Mouse (Mus musculus) lung, postnatal 36 days (tissue): ENCODE measurements around the gene Ston2.
"Not testable (repeated sequence)": the region's sequence is repeated elsewhere in the genome, so short reads cannot be mapped to it uniquely, and the experiment has no call there.

Experiments used
- DNase-seq: peaks from one replicate; pipeline ENCODE4 v3.0.0; 2022; ENCODE audit warnings: mixed read lengths

Gene Ston2

DNA sequence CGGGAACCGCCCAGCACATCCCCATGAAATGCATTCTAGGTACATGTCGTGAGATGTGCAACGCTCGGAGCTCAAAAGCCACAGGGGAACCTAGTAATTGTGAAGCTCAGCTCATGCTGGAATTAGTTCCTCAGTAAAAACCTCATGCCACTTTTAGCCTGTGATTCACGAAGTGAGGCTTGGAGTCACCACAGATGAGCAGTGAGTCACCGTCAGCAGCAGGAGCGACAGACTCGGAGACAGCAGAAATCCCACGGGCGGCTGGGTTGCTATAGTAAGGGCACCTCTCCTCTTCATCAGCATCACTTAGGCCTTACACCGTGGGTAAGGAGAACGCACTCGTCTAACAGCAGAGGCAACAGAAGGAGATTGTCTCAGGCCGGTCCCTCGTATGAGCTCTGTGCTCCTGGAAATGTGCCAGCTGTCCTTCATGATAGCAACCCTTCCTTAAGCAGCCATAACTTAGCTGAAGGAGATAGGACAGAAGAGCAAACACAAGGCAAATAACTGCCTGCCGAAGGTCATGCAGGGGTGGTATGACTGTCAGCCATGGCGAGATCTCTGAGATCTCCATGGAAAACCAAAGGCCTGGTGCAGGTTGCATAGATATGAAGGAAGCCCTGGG lies 39.8 kb downstream of the Ston2 start:
- peak; percentile 30 for DNase-seq

DNA sequence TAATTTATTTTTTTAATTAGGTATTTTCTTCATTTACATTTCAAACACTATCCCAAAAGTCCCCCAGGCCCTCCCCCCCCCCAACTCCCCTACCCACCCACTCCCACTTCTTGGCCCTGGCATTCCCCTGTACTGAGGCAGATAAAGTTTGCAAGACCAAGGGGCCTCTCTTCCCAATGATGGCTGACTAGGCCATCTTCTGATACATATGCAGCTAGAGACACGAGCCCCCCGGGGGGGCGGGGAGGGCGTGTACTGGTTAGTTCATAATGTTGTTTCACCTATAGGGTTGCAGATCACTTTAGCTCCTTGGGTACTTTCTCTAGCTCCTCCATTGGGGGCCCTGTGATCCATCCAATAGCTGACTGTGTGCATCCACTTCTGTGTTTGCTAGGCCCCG lies 41.3 kb downstream of the Ston2 start:
- not testable (repeated sequence) for DNase-seq

DNA sequence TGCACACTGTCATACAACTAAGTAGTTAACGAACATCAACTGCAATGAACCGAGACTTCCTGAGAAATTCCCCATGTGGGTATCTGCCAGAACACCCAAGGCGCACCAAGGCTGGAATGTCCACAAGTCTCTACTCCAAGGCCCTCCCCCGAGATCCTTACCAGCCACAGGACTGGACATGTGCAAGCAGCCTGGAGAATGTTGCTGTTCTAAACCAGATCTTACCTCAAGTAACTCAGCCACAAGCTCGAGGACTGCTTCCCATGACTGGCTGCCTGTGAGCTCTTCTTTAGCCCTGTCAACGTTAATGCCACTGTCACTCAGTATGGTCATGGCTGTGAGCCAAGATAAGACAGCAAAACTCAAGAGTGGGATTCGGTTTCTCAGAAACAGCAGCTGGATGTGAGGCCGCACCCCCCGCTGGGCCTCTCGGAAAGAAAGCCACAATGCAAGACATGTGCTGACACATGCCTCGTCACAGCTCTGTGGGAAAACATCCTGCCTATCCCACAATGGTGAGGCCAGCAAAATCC lies 42.4 kb downstream of the Ston2 start:
- peak; percentile 18 for DNase-seq

DNA sequence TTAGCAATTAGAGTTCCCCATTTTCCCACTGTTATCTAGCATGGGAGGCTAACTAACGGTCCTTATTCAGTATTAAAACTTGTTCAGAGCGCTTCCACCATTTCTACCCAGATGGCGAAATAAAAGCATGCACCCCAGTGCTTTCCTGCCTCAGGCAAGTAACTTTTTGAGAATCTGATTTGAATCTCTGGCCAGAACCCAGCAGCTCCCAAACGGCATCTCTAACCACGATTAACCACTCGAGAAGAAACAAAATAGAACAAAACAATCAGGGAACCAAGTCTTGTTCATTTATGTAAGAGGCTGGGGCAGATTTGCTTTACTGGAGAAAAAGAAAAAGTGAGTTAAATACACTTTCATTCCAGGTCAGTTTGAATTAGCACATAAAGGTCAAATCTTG lies 44.1 kb downstream of the Ston2 start:
- no peak for DNase-seq

DNA sequence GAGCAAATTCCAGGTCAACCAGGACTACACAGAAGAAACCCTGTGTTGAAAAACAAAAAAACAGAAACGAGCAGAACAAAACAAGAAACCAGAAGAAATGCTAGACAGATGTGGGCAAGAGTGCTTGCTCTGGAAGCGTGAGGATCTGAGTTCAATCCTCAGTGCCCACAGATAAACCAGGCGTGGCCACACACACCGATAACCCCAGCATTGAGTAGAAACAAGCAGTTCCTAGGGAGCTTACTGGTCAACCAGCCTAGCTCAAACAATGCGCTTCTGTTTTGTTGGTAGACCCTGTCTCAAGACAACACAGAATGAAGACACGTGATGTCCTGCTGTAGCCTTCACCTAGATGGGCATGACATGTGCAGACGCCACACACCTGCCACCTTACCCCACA lies 45.3 kb downstream of the Ston2 start:
- no peak for DNase-seq

DNA sequence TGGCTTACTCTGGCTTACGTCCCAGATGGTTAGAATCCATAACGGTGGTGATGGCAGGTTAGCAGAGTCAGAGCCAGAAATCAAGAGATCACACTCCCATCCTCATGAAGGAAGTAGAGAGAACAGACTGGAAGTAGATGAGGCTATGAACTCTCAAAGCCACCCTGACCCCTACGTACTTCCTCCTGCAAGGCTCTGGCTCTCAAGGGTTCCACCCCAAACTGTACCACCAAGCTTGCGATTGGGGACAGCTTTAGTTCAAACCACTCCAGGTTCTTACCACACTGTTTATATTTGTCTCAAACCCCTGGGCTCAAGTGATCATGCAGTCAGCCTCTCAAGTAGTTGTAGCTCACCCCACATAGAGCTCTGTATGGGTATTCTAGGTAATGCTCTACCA lies 49.8 kb downstream of the Ston2 start:
- DNase-seq = no peak

DNA sequence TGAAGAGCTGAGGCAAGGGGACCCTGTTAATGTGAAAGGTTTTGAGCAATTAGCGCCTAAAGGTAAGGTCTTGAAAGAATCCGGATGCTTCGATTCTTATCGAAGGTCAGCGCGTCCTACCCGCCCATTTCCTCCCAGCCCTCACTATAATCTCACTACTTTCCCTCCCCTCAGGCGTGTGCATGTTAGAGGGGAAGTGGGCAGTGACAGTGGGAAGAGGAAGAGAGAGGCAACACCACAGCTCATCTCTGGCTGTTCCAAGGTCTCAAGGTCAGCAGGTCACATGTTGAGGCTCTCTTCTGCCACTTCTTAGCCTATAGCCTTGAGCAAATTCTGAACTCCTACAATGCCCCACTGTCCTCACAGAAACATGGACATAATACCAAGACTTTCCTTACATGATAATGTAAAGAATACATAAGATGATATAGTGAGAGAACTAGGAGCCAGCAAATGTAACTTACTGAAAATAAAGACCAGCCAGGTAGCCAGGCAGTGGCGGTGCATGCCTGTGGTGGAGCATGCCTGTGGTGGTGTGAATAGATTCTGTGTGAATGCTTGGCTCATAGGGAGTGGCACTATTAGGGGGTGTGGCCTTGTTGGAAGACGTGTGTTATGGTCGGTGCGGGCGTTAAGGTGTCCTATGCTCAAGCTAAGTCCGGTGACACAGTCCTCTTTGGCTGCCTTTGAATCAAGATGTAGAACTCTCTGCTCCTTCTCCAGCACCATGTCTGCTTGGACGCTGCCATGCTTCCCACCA lies 51.8 kb downstream of the Ston2 start:
- peak; percentile 16 for DNase-seq

DNA sequence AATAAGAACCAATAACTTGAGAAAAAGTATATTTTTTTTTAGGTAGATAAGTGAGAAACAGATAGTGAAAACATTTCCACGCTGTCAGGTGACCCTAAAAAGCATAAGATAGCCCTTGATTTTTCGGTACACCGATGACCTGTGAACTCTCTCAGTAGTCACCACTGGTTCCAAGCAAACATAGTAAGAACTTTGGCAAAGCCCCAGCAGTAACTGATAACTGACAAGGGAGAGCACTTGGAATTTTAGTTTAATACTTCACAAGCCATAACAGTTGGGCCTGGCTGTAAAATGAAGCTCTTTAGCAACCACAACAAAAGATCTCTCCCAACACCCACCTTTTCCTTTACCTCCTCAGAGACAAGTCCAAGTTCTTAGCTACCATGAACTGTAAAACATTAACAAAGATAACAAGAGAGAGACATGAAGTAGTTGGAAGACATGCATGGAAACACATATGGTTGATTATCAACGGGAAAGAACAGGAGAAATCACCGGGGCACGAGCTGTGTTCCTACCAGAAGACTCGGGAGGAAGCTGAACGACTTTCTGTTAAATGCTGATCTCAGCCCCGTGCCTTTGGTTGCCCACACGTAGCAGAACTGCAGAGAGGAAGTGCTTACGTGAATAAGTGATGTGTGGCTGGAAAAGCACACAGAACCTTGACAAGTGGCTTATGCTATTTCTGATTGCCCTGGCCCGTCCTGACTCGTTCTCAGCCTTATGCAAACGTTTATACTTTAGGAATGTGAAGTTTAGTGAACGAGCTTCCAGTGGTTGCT lies 53.8 kb downstream of the Ston2 start:
- DNase-seq = peak; percentile 54

DNA sequence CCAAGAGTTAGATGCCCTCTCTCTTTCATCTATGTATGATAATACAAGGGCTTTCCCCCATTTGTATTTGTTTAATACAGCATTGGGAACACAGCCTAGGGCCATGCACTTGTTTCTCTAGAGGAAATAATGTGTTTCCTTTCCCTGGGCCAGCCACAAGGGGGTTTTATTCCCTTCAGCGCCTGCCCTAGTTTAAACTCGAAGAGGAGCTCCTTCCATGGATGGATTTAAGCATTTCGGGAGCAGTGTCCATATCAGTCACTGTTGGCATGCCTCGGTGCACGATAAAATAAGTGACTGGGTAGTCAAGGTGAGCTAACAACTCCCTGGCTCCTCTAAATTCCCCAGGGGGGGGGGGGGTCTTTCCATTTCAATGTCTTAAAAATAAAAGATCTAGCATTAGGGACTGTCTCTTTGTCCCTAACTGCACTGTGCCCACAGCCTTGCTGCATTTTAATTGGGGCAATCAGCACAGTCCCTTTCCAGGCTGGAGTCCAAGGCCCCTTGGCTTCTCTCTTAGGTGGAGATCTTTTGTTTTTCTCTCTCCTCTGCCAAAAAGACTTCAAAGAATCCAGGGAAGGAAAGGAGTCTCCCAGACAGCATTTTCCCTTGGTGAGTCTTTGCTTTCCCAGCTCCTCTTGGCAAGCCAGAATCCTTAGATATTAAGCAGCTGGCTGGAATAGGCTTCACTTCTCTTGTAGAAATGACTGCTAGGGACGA lies 55.3 kb downstream of the Ston2 start:
- DNase-seq = no peak

DNA sequence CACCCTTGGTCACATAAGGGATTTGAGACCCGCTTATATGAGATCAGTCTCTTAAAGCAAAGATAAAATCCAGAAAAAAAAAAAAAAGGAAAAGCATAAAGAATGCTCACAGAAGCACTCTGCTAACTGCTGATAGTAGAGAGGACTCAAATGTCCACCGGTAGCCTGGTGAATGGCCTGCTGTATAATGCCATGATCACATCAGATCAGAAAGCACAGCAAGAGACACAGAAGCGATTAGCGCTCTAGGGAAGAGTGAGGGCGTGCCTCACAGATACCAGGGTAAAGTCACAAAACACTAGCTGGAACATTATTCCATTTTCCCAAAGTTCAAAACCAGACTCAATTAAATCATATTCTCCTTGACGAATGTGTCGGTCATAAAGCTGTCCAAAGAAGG lies 62.0 kb downstream of the Ston2 start:
- DNase-seq = no peak

DNA sequence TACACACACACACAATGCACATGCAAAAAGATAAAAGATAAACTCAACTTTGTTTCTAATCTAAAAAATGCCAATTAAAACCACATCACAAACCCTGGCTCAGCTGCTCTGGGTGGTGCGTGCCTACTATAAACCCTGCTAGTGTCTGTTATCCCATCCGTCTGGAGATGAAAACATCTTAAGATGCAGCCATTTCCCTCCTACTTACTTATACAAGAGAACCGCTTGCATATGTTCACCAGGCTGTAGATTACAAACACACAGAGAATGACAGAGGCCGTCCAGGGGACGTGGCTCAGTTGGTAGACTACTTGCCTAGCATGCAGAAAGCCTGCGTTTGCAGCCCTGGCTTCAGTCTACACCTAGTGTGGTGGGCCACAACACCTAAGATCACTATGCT lies 64.3 kb downstream of the Ston2 start:
- DNase-seq = no peak

DNA sequence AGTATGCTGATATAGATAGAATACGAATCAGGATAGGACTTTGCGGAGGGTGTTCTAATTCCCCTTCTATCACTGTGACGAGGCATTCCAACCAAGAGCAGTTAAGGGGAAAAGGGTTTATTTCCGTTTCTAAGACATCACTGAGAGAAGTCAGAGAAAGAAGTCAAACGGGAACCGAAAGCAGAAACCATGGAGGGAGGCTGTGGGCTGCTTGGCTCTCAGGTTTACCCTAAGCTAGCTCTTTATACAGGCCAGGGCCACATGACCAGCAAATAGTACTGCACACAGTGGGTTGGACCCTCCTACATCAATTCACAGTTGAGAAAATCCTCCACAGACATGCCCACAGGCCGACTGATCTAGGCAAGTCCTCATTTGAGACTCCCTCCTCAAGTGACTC lies 69.1 kb downstream of the Ston2 start:
- no peak for DNase-seq

DNA sequence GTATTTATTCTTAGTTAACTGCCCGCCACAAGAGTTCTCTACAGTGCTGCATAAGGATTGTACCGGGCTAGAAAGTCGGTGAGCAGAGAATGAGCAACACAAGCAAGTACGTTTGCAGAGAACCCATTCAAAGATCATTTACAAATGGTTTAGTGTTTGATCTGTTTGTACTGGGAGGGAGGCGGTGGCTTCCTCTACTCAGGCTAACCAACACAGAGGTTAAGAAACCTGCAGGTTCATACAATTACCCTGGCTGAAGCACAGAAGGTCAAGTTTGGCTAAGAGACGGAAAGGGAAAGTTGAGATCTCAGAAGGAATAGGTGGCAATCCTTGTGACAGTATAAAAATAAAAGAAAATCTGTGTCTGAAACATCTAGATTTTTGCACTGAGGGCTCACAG lies 72.5 kb downstream of the Ston2 start:
- DNase-seq = no peak

DNA sequence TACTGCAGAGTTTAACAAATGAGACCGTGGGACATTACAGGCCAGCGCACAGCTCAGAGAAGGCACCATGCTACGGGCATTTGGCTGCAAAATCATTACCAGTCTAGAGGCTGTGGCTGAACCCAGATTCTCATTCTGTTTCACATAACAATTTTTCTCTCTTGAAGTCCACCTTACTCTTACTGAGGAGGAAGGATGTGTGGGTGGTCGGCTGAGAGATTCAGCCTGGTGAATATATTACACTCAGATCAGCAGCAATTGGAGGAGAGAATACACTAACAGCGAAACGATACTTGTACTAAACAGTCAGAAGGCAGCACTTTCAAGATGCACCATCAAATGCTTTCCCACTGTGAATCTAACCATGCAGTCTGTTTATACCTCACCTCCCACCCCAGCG lies 74.8 kb downstream of the Ston2 start:
- no peak for DNase-seq

DNA sequence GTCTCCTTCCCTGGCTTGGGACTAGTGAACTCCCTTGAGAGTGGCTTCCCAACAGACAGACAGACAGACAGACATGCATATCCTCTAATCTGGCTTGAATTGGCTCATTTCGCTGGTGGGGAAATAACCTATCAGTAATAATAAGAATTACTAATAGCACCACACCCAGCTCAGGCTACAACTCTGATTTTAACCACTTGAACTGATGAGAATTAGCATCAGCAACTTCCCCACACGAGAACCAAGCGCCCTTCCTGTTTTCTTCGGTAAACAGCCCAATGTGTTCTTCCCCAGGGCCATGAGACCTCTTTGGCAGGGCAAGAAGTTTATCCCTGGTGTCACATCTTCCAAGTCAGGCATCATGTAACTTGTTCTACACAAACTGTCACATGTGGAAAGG lies 76.5 kb downstream of the Ston2 start:
- no peak for DNase-seq

DNA sequence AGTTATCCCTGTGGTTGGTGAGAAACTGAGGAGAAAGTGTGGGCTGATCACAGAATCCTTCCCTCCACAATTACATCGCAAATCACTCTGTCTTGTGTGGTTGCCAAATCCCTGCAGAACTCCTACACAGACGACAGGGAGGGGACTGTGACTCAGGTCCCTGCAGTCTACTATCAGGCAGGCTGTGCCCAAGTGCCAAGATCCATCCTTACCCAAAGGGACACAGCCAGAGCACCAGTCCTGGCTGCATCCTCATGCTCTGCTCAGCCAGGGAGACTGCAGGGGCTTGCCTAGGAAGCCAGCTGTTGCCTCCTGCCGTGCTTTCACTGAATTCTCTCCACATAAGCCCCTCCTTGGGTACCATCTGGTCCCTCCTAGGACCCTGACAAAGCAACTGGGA lies 77.3 kb downstream of the Ston2 start:
- no peak for DNase-seq

DNA sequence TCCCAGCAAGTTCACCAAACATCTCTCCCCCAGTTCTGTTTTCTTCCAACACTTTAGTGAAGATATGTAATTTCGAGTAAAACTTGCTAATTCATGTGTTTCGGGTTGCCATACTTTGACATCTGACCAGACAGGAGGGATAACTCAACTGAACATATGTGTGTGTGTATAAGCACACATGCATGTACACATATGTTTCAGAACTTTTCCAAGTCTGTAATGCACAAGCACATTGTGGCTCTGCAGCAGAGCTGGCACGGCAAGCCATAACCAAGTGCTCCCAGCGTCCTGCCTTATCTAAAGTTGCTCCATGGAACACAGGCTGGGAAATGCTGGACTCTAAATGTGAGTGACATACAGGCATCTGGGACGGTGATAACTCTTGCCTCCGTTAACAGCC lies 78.6 kb downstream of the Ston2 start:
- DNase-seq = no peak

DNA sequence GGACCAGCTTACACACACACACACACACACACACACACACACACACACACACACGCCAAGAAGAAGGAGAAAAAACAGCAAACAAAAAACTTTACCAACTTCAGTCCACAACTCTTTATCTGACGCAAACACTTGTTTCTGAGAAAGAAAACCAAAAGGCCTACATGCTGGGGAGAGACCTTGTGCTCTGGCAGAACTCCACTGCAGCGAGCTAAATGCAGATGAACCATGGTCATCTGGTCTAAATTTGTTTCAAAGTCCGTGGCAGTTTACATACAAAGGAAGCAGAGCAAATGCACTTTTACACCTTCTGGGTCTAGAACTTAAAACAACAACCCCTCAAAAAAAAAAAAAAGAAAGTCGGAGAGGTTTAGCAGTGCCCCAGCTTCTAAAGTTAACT lies 79.0 kb downstream of the Ston2 start:
- no peak for DNase-seq

DNA sequence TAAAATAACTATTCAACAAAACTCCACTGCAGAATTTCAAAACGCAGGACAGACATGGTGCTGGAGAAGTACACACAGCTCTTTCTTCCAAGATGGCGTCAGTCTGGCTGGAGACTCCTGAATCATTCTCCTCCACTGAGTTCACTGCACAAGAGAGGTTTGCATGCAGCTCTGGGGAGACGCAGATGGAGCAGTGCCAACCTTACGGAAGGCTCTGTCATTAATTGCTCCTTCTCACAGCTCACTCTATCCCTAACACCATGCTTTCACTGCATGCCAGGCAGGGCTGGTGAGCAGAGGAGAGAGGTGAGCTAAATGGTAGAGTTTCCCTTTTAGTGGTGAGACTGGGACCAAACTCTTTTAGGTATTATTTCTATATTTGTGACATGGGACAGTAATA lies 80.4 kb downstream of the Ston2 start:
- DNase-seq = no peak

DNA sequence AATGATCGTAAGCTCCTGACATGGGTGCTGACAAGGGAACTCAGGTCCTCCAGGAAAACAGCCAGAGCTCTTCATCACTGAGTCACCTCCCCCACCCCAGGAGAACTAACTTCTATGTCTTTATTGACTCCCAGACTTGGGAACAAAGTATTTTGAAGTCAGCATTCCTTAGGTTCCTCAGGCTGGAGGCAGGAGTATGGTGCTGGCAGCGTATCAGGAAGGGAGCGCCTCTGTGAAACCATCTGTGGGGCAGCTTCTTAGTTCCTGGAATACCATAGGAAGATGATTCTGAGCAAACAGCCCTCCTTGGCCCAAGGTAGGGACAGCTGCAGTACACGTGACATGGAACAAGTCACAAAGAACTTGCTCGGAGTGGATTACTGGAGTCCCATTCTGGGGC lies 84.7 kb downstream of the Ston2 start:
- peak; percentile 35 for DNase-seq

DNA sequence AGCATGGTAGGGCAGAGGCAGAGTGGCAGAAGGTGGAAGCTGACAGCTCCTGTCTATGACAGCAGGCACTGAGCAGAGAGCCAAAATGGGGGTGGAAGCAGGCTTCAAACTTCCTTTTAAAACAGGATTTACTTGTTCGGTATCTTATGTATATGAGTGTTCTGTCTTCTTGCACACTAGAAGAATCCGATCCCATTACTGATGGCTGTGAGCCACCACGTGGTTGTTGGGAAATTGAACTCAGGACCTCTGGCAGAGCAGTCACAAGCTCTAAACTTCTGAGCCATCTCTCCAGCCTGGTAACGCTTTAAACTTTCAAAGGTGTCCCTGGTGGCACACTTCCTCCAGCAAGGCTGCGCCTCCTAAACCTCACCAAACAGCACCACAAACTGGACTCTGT lies 85.4 kb downstream of the Ston2 start:
- DNase-seq = no peak

DNA sequence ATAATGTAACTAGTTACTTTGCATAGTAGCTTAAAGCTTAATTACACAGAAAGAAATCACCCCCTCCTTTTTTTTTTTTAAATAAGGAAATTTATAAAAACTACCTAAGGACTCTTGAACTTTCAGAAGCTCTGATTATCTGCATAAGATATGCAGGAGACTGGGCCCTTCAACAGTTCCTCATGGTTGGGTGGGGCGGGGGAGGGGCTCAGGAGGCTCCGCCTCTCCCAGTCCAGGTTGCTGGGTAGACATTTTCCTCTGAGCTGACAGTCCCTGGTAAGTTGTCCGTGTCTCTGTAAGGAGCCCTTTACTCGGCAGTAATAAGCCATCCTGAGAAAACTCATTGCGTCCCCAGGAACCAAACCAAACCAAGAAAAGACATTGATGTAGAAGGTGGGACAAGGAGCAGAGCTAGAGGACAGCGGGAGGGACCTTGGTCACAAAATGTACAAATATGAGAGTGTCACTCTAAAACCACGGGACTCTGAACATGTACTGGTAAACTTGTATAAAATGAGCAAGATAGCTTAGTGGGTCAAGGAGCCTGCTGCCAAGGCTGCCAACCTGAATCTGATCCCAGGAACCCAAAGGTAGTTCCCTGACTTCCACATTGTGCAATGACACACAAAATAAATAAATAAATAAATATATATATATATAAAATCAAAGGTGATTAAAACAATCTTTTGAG lies 88.6 kb downstream of the Ston2 start:
- no peak for DNase-seq

DNA sequence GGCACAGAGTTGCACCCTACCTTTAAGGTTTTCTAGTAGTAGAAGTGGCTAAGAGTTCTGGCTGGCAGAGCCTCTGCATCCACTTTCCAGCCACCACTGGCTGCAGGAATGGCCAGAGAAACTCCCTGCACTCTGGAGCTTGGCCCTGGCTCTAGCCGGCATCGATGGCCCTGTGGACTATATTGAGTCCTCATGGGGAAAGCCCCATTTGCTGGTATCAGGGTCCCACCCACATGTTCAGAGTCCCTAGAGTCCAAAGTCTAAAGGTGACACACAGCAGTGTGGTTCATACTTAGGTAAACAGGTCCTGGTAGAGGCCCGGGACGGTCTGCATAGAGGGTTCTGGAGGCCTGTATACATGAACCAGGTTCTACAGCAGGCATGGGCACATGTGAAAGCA lies 92.0 kb downstream of the Ston2 start:
- DNase-seq = no peak
